Mouse (Mus musculus) C2C12 (cell line): ENCODE measurements around the gene Cyp2s1. TPM values are rescaled to one million over a fixed set of nuclear protein-coding genes. Genes with fewer than 3 reads are reported as not detected.
A peak's percentile ranks its signal among the peaks of the same experiment; 100 is the strongest.

Source experiments
- H3K27me3 ChIP-seq: one replicate; pipeline ENCODE4 v1.6.1; 2011; ENCODE audit not compliant: control insufficient read depth, insufficient read depth, insufficient read length
- H3K36me3 ChIP-seq: one replicate; pipeline ENCODE4 v1.6.1; 2011; ENCODE audit not compliant: control insufficient read depth, insufficient read depth
- H3K4me3 ChIP-seq: one replicate; pipeline ENCODE4 v1.5.1; 2011; ENCODE audit warnings: mild to moderate bottlenecking, control low read depth; ENCODE audit not compliant: poor library complexity, insufficient read depth, severe bottlenecking
- H3K79me2 ChIP-seq: one replicate; pipeline ENCODE4 v1.6.1; 2011; ENCODE audit not compliant: control insufficient read depth, insufficient read depth
- H3K79me3 ChIP-seq: one replicate; pipeline ENCODE4 v1.6.1; 2011; ENCODE audit warnings: low read depth, control low read depth
- H3ac ChIP-seq: one replicate; pipeline ENCODE3; 2011; ENCODE audit warnings: low read depth; ENCODE audit not compliant: control insufficient read depth, insufficient read length
- CEBPB ChIP-seq: IDR thresholded peaks from one replicate; pipeline ENCODE4 v1.6.1; 2011; ENCODE audit warnings: low read depth, mild to moderate bottlenecking, control low read depth, moderate library complexity
- CTCF ChIP-seq: IDR thresholded peaks from one replicate; pipeline ENCODE4 v1.5.1; 2011; ENCODE audit not compliant: control insufficient read depth, insufficient read depth, insufficient read length
- FOSL1 ChIP-seq: IDR thresholded peaks from one replicate; pipeline ENCODE4 v1.8.0; 2011; ENCODE audit warnings: mild to moderate bottlenecking, low read length; ENCODE audit not compliant: poor library complexity, insufficient read depth, severe bottlenecking
- MAX ChIP-seq: IDR thresholded peaks from one replicate; pipeline ENCODE4 v1.6.1; 2011; ENCODE audit warnings: mild to moderate bottlenecking, control low read depth
- MYOD1 ChIP-seq: IDR thresholded peaks from one replicate; pipeline ENCODE4 v1.6.1; 2011; ENCODE audit warnings: low read depth; ENCODE audit not compliant: control insufficient read depth, insufficient read length
- MYOG ChIP-seq: IDR thresholded peaks from one replicate; pipeline ENCODE4 v1.6.1; 2011; ENCODE audit not compliant: control insufficient read depth, insufficient read length; ENCODE audit errors: extremely low read depth
- USF1 ChIP-seq: IDR thresholded peaks from one replicate; pipeline ENCODE4 v1.6.1; 2011; ENCODE audit warnings: low read depth, mild to moderate bottlenecking, control low read depth, moderate library complexity
- polyA plus RNA-seq: library from polyadenylated mRNA; unstranded; fragments of >200 nt; fragmentation: generic; extraction: Trizol; gene quantifications from one replicate; pipeline ENCODE4 v1.2.1, GENCODE M21; 2012; ENCODE audit warnings: missing spikeins

Gene Cyp2s1
- polyA plus RNA-seq, 1 experiment, result 0.15 TPM

DNA sequence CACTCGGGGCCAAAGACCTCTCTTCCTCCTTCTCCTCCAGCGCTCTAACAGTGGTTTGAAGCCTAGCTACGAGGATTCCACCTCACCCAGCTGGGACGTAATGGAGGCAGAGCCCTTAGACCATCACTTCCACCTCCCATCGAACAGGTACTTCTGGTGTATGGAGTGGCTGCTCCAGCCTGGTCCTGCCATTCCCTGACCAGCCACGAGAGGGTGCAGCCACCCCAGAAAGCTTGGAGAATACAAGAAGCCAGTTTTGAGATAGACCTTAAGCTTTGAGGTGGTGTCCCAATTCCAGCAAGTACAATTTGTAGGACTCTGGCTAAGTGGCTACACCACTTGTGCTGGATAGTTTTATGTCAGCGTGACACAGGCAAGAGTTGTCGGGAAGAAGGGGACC lies 38.4 kb upstream of the Cyp2s1 start:
- Histone ChIP-seq H3K27me3 (no peaks in the 10 kb centered on the region), H3K79me2 (no peaks in the 10 kb centered on the region), H3K4me3 (no peak overlapping the region), H3K79me3 (no peaks in the 10 kb centered on the region), H3ac (no peak overlapping the region), H3K36me3 (no peaks in the 10 kb centered on the region)
- TF ChIP-seq MAX (no peak), CTCF (peak; percentile 69), USF1 (no peak)

DNA sequence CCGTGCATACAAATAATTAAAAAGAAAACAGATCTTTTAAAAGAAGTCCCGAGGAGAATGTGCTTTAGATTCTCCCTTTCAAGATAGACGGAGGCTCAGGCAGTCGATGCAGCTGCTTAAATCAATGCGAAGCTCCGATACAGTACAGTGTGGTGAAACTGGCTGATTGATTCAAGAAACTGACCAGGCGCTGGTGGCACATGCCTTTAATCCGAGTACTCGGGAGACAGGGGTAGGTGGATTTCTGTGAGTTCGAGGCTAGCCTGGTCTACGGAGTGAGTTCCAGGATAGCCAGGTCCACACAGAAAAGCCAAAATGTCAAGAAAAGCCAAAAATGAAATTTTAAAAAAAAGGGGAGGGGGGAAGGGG lies 31.7 kb upstream of the Cyp2s1 start:
- H3K79me3 ChIP-seq, result no peaks in the 10 kb centered on the region
- no peak overlapping the region for H3ac ChIP-seq
- no peaks in the 10 kb centered on the region for H3K27me3 ChIP-seq
- H3K79me2 ChIP-seq, result no peaks in the 10 kb centered on the region
- TF ChIP-seq MYOG (no peak), CEBPB (no peak), MAX (no peak), FOSL1 (no peak), MYOD1 (no peak), CTCF (no peak), USF1 (no peak)
- no peak overlapping the region for H3K4me3 ChIP-seq
- no peaks in the 10 kb centered on the region for H3K36me3 ChIP-seq

DNA sequence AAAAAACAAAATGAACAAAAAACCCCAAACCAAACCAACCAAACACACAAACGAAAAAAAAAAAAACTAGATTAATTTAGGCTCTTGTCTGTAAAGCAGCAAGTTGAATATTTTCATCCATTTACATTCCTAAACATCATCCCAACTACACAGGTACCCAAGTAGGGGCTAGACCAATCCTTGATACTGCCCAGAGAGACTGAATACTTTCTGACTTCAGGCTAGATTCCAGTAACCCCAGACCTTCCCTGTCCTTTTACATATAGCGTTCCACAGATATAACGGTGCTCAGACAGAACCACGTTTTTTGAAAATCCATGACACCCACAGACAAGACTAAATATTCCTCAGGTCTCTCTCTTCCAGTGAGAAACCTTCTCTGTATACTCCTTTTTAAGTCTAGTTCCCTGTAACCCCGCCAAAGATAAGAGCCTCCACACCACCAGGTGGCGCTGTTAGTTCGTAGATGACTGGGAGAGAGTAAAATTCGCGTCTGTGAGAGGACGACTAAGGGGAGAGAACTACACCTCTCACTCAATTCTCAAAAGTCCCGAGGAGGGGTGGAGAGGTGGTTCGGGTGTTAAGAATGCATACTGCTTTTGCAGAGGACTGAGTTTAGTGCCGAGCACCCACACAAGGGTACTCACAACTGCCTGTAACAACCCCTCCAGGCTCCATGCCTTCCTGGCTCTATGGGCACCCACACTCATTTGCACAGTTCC lies 31.2 kb upstream of the Cyp2s1 start:
- H3ac ChIP-seq, result no peak overlapping the region
- no peaks in the 10 kb centered on the region for H3K79me2 ChIP-seq
- H3K36me3 ChIP-seq, result no peaks in the 10 kb centered on the region
- no peak overlapping the region for H3K4me3 ChIP-seq
- no peaks in the 10 kb centered on the region for H3K27me3 ChIP-seq
- no peaks in the 10 kb centered on the region for H3K79me3 ChIP-seq
- no peak for TF ChIP-seq MAX
- TF ChIP-seq FOSL1, result no peak
- TF ChIP-seq CTCF, result peak; percentile 4

DNA sequence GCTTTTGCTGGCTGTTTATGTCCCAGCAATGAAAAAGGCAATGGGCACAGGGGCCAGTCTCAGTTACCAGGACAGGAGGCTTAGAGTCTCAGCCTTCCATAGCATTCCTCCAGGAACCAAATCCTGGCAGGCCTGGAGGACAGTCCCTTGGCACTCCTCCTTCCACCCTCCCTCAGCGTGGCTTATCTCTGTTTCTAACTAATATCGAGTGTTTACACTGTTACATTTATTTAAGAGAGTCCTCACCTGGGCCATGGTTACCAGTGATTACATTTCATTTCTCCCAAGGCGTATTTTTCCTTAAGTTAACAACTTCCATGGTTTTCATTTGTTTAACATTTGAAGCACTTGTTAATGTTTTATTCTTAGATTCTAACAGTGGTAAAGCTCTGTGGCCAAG lies 28.2 kb upstream of the Cyp2s1 start:
- H3K27me3 ChIP-seq, result no peaks in the 10 kb centered on the region
- no peak overlapping the region for H3K4me3 ChIP-seq
- TF ChIP-seq MAX (no peak), CTCF (no peak), MYOD1 (no peak), FOSL1 (no peak), USF1 (no peak), MYOG (no peak), CEBPB (no peak)
- H3K79me3 ChIP-seq, result no peaks in the 10 kb centered on the region
- no peaks in the 10 kb centered on the region for H3K79me2 ChIP-seq
- no peaks in the 10 kb centered on the region for H3K36me3 ChIP-seq
- H3ac ChIP-seq, result no peak overlapping the region

DNA sequence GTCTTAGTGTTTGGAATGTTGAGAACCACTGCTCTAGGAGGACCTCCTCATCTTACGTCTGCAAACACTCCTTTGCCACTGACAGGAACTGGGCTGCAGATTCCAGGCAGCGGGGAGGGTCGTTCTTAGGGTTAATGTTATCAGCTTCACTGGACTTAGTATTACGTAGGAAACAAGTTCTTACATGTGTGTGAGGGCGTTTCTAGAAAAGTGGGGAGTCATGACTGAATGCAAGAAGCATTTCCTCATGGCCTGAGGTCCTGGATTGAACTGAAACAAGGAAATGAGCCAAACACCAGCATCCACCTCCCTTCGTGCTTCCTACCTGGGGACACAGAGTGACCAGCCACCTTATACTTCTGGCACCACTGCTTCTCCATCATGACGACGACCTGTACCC lies 27.7 kb upstream of the Cyp2s1 start:
- Histone ChIP-seq H3K79me2 (no peaks in the 10 kb centered on the region), H3K4me3 (no peak overlapping the region), H3K79me3 (no peaks in the 10 kb centered on the region)

GRCm38 (mm10) chr7:25843492-25843891 lies 26.8 kb upstream of the Cyp2s1 start:
- no peaks in the 10 kb centered on the region for H3K27me3 ChIP-seq
- TF ChIP-seq FOSL1, result no peak
- no peak for TF ChIP-seq CEBPB
- no peak for TF ChIP-seq CTCF
- no peak for TF ChIP-seq MYOD1
- no peak for TF ChIP-seq MAX
- no peak for TF ChIP-seq MYOG
- no peak for TF ChIP-seq USF1
- H3ac ChIP-seq, result no peak overlapping the region
- no peaks in the 10 kb centered on the region for H3K79me2 ChIP-seq
- no peaks in the 10 kb centered on the region for H3K79me3 ChIP-seq
- no peaks in the 10 kb centered on the region for H3K36me3 ChIP-seq
- no peak overlapping the region for H3K4me3 ChIP-seq

More for the DNA sequence above, 27.7 kb upstream of the Cyp2s1 start:
- no peaks in the 10 kb centered on the region for H3K27me3 ChIP-seq
- TF ChIP-seq MAX (no peak), MYOD1 (no peak), CTCF (no peak), USF1 (no peak), FOSL1 (no peak), CEBPB (no peak)
- no peaks in the 10 kb centered on the region for H3K36me3 ChIP-seq
- no peak overlapping the region for H3ac ChIP-seq
